Mouse (Mus musculus) lung, embryonic 16.5 days (tissue): ENCODE measurements around the gene Fam234b. TPM values are rescaled to one million over a fixed set of nuclear protein-coding genes. Genes with fewer than 3 reads are reported as not detected.

ENCODE experiments used
- ATAC-seq: fragments of 200-750 bp; cut with Nextera tagmentation; 2 replicates; pipeline ENCODE4 v1.8.0; 2017; ENCODE audit warnings: low read depth, mild to moderate bottlenecking, moderate library complexity
- H3K27ac ChIP-seq: fragments of 300-500 bp; sonication (generic); 2 replicates; pipeline ENCODE4 v1.5.1; 2014; ENCODE audit warnings: mild to moderate bottlenecking, control low read depth, low read length
- H3K27me3 ChIP-seq: fragments of 300-500 bp; sonication (generic); 2 replicates; pipeline ENCODE4 v1.6.1; 2014; ENCODE audit warnings: low read depth, low read length, mixed read lengths; ENCODE audit not compliant: control insufficient read depth, insufficient read depth
- H3K36me3 ChIP-seq: fragments of 300-500 bp; sonication (generic); 2 replicates; pipeline ENCODE4 v1.6.1; 2014; ENCODE audit warnings: low read length; ENCODE audit not compliant: control insufficient read depth, insufficient read depth
- H3K4me1 ChIP-seq: fragments of 300-500 bp; sonication (generic); replicated peaks from 2 replicates; pipeline ENCODE4 v1.6.1; 2014; ENCODE audit warnings: low read length, mixed read lengths; ENCODE audit not compliant: control insufficient read depth, insufficient read depth
- H3K4me2 ChIP-seq: fragments of 300-500 bp; sonication (generic); 2 replicates; pipeline ENCODE4 v1.6.1; 2014; ENCODE audit warnings: low read depth, low read length, control low read depth
- H3K4me3 ChIP-seq: fragments of 300-500 bp; sonication (generic); 2 replicates; pipeline ENCODE4 v1.5.1; 2014; ENCODE audit warnings: mild to moderate bottlenecking, low read length, control low read depth
- H3K9ac ChIP-seq: fragments of 300-500 bp; sonication (generic); 2 replicates; pipeline ENCODE4 v1.6.1; 2014; ENCODE audit warnings: low read length, control low read depth
- H3K9me3 ChIP-seq: fragments of 300-500 bp; sonication (generic); 2 replicates; pipeline ENCODE4 v1.6.1; 2016; ENCODE audit warnings: low read length; ENCODE audit not compliant: control insufficient read depth
- WGBS: fragments of 180-500 bp; shearing (Covaris S2); extraction: QIAGEN DNeasy Blood & Tissue Kit; methylation state at CpG from one replicate; pipeline ENCODE4 v1.1.7; 2014; 5-methylcytosine and 5-hydroxymethylcytosine counted together
- polyA plus RNA-seq: library from polyadenylated mRNA; unstranded; fragments of >200 nt; fragmentation: Nextera tagmentation; extraction: Ambion mirVana; gene quantifications from 2 replicates; pipeline ENCODE4 v1.2.1, GENCODE M21; 2015

Fam234b gene
- polyA plus RNA-seq, 1 experiment from 2014 or later = 26.0 TPM

DNA sequence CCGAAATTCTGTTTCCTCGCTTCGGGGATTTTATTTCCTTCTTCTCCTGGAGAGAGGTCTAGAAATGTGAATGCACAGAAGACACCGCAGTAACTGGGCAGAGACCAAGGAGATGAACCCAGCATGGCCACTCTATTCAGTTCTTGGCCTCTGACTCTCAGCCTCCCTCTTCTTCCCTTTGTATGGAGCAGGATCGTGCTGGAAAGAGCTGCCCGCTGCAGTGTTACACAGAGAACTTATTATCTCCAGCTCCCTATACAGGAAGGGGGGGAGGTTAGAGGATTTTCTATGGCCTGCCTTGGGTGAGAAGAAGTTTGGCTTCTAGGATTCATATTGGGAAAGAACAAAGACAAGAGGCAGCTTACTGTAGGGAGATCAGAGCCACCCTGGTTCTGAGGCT is 7.7 kb upstream of the Fam234b start:
- Histone ChIP-seq H3K27ac (no peak overlapping the region), H3K4me2 (no peak overlapping the region), H3K9ac (no peak overlapping the region), H3K4me3 (no peak overlapping the region), H3K27me3 (no peaks in the 10 kb centered on the region), H3K36me3 (no peaks in the 10 kb centered on the region), H3K4me1 (no peaks in the 10 kb centered on the region), H3K9me3 (no peaks in the 10 kb centered on the region)
- 81% methylated on average over 6 of the region's 6 CpGs for WGBS
- no peak for ATAC-seq

DNA sequence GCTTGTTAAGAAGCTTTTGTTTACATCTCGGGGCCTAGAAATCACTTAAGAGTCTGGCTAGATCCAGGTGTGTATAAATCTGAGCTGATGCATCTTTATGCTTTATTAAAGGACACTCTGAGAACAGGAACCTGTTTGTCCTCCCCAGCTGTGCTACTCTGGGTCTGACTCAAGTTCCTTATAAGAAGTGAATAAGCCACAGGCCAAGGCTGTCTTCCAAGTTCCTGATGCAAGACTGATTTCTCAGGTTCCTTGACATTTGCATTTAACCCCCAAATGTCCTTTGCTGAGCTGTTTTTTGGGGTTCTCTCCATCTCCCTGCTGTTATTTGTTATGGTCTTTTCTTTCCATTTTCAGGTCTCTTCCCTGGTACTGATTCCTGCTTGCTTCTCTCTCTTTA is 5.9 kb upstream of the Fam234b start:
- Histone ChIP-seq H3K36me3 (no peaks in the 10 kb centered on the region), H3K27ac (no peak overlapping the region), H3K4me2 (no peak overlapping the region), H3K27me3 (no peaks in the 10 kb centered on the region), H3K9ac (no peak overlapping the region), H3K4me1 (no peaks in the 10 kb centered on the region), H3K4me3 (no peak overlapping the region), H3K9me3 (no peaks in the 10 kb centered on the region)
- WGBS = 76% methylated on average over 1 of the region's 1 CpGs
- ATAC-seq = no peak

DNA sequence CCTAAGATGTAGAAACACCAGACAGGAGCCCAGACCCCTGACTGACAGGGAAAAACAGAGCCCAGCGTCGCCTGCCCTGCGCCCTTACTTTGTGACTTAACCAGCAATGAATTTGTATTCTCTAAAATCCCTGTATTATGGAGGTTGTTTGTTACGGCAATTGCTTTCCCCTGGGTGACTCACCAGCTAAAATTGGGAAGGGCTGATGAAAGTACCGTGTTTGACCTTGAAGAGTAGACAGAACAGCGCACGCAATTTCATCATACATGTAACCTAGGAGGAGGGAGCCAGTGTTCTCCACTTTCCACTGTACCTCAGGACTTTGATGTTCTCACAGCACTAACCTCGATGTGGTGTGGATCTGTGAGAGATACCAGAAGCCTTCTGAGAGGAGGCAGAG is 4.8 kb upstream of the Fam234b start:
- no peaks in the 10 kb centered on the region for H3K27me3 ChIP-seq
- WGBS = 81% methylated on average over 8 of the region's 8 CpGs
- H3K36me3 ChIP-seq = no peaks in the 10 kb centered on the region
- ATAC-seq = no peak
- H3K9me3 ChIP-seq = no peaks in the 10 kb centered on the region
- no peak overlapping the region for H3K4me3 ChIP-seq
- H3K4me2 ChIP-seq = no peak overlapping the region
- no peak overlapping the region for H3K27ac ChIP-seq
- H3K4me1 ChIP-seq = no peaks in the 10 kb centered on the region
- H3K9ac ChIP-seq = no peak overlapping the region

DNA sequence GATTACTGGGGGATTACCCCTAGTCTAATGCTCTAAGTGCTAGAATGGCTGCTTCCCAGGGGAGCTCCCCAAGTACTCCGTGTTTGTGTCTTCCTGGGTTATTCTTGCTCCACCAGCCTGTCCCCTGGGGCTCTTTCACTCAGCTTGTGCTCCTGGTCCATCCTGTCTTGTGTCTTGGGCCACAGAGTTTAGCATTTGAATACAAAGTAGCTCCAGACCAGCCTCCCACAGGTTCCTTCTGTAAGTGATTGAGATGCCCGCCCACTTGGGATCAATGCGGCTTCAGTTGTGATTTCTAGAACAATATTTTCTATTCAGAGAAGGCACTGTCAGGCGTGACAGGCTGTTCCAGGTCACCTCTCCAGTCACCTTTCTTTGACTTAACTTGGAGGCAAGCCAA is 4.0 kb upstream of the Fam234b start:
- no peak for ATAC-seq
- WGBS = 42% methylated on average over 4 of the region's 4 CpGs

DNA sequence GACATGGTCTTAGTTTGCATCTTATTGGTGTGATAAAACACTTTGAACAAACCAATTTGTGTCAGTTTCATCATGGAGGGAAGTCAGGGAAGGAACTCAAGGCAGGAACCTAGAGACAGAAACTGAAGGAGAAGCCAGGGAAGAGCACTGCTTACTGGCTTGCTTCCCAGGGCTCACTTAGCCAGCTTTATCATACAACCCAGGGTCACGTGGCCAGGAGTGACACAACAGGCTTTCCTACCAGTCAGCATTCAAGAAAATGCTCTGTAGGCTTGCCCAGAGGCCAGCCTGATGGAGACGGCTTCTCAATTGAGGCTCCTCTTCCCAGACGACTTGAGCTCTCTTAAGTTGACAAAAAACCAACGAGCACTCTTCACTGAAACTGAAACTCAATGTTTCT is 2.9 kb upstream of the Fam234b start:
- Histone ChIP-seq H3K27me3 (no peaks in the 10 kb centered on the region), H3K9me3 (no peaks in the 10 kb centered on the region), H3K4me3 (no peak overlapping the region), H3K36me3 (no peaks in the 10 kb centered on the region), H3K27ac (no peak overlapping the region), H3K4me2 (no peak overlapping the region), H3K4me1 (peaks cover 13% of the 10 kb centered on the region), H3K9ac (no peak overlapping the region)
- no peak for ATAC-seq
- WGBS = 57% methylated on average over 4 of the region's 4 CpGs

More for the DNA sequence above, 4.0 kb upstream of the Fam234b start:
- no peaks in the 10 kb centered on the region for H3K27me3 ChIP-seq
- H3K4me1 ChIP-seq = peaks cover 5% of the 10 kb centered on the region; the same call in 1 of the 2 replicates
- no peak overlapping the region for H3K4me3 ChIP-seq
- H3K36me3 ChIP-seq = no peaks in the 10 kb centered on the region
- no peak overlapping the region for H3K27ac ChIP-seq
- H3K9me3 ChIP-seq = no peaks in the 10 kb centered on the region
- no peak overlapping the region for H3K4me2 ChIP-seq
- H3K9ac ChIP-seq = no peak overlapping the region

DNA sequence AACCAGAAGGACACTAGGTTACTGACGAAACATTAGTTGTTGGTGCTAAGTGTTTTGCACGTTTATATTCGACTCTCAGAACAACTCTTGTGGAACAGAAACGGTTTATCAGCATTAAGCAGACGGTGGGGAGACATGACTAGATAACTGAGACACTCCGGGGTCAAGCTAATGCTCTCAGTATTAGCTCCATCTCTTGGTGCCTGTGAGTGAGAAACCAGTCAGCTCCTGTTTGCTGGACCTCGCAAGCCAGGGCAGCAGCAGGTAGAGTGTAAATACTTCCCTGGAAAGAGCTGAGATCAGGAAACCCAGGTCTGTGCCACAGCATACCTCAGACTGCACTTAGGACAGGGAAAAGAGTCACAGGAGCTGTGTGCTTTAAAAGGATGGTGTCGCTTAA is 1.1 kb upstream of the Fam234b start:
- no peak overlapping the region for H3K4me2 ChIP-seq
- H3K4me3 ChIP-seq = no peak overlapping the region
- no peaks in the 10 kb centered on the region for H3K9me3 ChIP-seq
- H3K27me3 ChIP-seq = no peaks in the 10 kb centered on the region
- ATAC-seq = no peak
- 44% methylated on average over 8 of the region's 8 CpGs for WGBS
- no peak overlapping the region for H3K9ac ChIP-seq
- H3K27ac ChIP-seq = no peak overlapping the region
- H3K4me1 ChIP-seq = peaks cover 15% of the 10 kb centered on the region
- no peaks in the 10 kb centered on the region for H3K36me3 ChIP-seq

DNA sequence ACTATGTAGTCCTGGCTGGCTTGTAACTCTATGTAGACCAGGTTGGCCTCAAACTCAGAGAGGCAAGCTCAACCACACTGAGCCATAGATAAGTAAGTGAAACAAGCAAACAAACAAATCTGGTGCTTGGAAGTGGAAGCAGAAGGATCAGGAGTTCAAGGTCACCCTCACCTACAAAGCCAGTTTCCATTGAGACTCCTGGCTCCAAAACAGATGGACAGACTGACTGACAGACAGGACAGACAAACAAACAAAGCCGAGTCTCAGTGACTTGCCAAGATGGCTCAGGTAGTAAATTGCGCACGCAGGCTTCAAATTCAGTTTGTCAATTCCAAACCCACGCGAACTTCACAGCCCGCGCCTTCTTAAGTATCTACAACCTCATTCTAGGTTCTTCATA is 331 bp upstream of the Fam234b start:
- Histone ChIP-seq H3K9me3 (no peaks in the 10 kb centered on the region), H3K4me1 (peaks cover 15% of the 10 kb centered on the region), H3K27ac (no peak overlapping the region), H3K4me2 (peak overlapping the region; percentile 95), H3K9ac (peak overlapping the region; percentile 90), H3K4me3 (peak overlapping the region; percentile 90), H3K27me3 (no peaks in the 10 kb centered on the region), H3K36me3 (no peaks in the 10 kb centered on the region)
- WGBS = 8% methylated on average over 7 of the region's 7 CpGs
- ATAC-seq = no peak

DNA sequence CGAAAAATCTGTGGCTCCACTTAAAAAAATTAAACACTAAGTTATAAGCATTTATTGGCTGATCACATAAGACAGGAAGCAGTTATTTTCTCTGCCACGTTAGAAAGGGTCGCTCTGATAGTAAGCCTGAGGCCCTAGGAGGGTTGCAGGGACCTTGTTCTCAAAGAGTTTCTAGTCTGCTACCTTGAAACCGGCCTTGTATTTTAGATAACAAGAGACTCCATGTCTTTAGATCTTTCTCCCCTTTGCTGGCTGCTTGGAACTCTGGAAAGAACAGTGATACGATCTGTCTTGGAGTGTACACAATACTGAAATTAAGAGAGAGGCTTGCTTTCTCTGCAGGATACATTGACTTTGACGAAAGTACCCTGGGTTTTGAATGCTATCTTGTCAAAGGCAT is 949 bp downstream of the Fam234b start:
- no peaks in the 10 kb centered on the region for H3K36me3 ChIP-seq
- H3K4me3 ChIP-seq = peak overlapping the region; percentile 90
- H3K9ac ChIP-seq = no peak overlapping the region
- peak overlapping the region; percentile 47; the same call in 1 of the 2 replicates for H3K27ac ChIP-seq
- H3K4me2 ChIP-seq = peak overlapping the region; percentile 95
- H3K9me3 ChIP-seq = no peaks in the 10 kb centered on the region
- no peaks in the 10 kb centered on the region for H3K27me3 ChIP-seq
- WGBS = 38% methylated on average over 6 of the region's 6 CpGs
- ATAC-seq = no peak
- H3K4me1 ChIP-seq = peaks cover 15% of the 10 kb centered on the region

DNA sequence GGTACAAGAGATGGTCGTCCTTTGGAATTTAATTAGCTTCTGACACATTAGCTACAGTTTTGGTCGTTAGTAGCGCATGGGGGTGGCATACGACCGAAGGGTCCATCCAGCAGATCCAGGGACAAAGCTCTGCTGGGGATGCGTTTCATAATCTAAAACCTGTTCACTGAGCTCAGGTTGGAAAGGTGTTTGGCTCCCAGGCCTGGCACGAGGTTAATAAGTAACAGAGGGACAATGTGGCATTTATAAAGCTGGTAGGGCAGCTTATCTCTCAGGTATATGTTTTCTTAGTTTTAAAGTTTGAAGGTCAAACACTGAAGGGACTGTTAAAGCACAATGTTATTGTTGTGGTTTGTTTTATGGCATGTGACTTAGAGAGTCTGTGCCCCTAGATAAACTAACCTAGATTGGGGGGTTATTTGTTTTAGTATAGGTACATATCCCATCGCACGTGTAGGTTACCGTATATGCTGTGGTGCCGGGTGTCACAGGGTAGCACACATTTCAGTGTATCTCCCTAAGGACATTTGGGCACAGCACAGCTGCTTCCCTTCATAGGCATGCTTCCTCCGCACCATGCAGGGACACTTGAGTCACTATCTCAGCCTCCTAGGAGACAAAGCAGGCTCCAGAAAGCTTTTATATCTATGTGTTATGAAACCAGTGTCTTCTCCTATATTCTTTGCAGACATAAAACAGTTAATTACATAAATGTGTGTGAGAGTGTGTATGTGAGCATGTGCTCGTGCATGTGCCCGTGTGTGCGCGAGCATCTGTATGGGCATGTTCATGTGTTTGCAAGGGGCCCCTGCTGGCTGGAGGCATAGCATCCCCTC is 2.6 kb downstream of the Fam234b start:
- H3K27ac ChIP-seq = peak overlapping the region; percentile 40; the same call in 1 of the 2 replicates
- no peak overlapping the region for H3K4me2 ChIP-seq
- ATAC-seq = peak; percentile 36
- no peaks in the 10 kb centered on the region for H3K36me3 ChIP-seq
- WGBS = 53% methylated on average over 16 of the region's 16 CpGs
- H3K9ac ChIP-seq = no peak overlapping the region
- H3K4me1 ChIP-seq = peaks cover 15% of the 10 kb centered on the region
- no peaks in the 10 kb centered on the region for H3K27me3 ChIP-seq
- no peak overlapping the region for H3K4me3 ChIP-seq
- H3K9me3 ChIP-seq = no peaks in the 10 kb centered on the region
